Mouse (Mus musculus): ENCODE results near the gene Gm28710.

Gene Gm28710

GRCm38 (mm10) chr5:16791243-16791860, at the start of gene Gm28710:
Gene Gm28710 (plus strand): TSS chr5:16791810.
- no peak for DNase-seq (ENCODE audit: low spot score in 2 of 2)

- no peak for DNase-seq (ENCODE audit: low spot score in 2 of 2)
Measured at GRCm38 (mm10) chr5:16777176-16777575, 14.4 kb upstream of the Gm28710 start.

GRCm38 (mm10) chr5:16778610-16779172, 12.9 kb upstream of the Gm28710 start:
- DNase-seq (ENCODE audit: low spot score in 2 of 2) = no peak

- DNase-seq (ENCODE audit: low spot score in 2 of 2) = no peak
Measured at GRCm38 (mm10) chr5:16785627-16786026, 6.0 kb upstream of the Gm28710 start.

- DNase-seq (ENCODE audit: low spot score in 2 of 2) = no peak
Measured at GRCm38 (mm10) chr5:16794972-16795371, 3.4 kb downstream of the Gm28710 start.

- no peak for DNase-seq (ENCODE audit: low spot score in 2 of 2)
Measured at GRCm38 (mm10) chr5:16802726-16803125, 11.1 kb downstream of the Gm28710 start.

- no peak for DNase-seq (ENCODE audit: low spot score in 2 of 2)
Measured at GRCm38 (mm10) chr5:16838991-16839390, 47.4 kb downstream of the Gm28710 start.

GRCm38 (mm10) chr5:16869309-16869915, 77.8 kb downstream of the Gm28710 start:
- DNase-seq (ENCODE audit: low spot score in 2 of 2) = no peak

- DNase-seq (ENCODE audit: low spot score in 2 of 2) = no peak
Measured at GRCm38 (mm10) chr5:16894161-16894560, 102.6 kb downstream of the Gm28710 start.

GRCm38 (mm10) chr5:16919791-16920190, 128.2 kb downstream of the Gm28710 start:
- no peak for DNase-seq (ENCODE audit: low spot score in 2 of 2)

GRCm38 (mm10) chr5:16922473-16922872, 130.9 kb downstream of the Gm28710 start:
- no peak for DNase-seq (ENCODE audit: low spot score in 2 of 2)
